Mouse (Mus musculus): Measurements from ENCODE around the gene Pea15a. TPM values are rescaled to one million over a fixed set of nuclear protein-coding genes. Genes with fewer than 3 reads are reported as not detected.
A peak's percentile ranks its signal among the peaks of the same experiment; 100 is the strongest.

Pea15a gene
- total RNA-seq, 2 experiments from 2014 or later = 39.2 to 60.3 TPM

GRCm38 (mm10) chr1:172212776-172213175 lies 6.2 kb upstream of the Pea15a start:
- intact Hi-C loops (cut with DNase I; ENCODE audit: low total_unique reads) = loop anchor here (5.0 kb wide), 1 partner anchor 35 kb away; no protein-coding TSS in a partner anchor
- no peak for DNase-seq

GRCm38 (mm10) chr1:172207111-172207584 lies 544 bp upstream of the Pea15a start:
- intact Hi-C loops (cut with DNase I; ENCODE audit: low total_unique reads) = no loop called here
- DNase-seq = peak; percentile 22

DNA sequence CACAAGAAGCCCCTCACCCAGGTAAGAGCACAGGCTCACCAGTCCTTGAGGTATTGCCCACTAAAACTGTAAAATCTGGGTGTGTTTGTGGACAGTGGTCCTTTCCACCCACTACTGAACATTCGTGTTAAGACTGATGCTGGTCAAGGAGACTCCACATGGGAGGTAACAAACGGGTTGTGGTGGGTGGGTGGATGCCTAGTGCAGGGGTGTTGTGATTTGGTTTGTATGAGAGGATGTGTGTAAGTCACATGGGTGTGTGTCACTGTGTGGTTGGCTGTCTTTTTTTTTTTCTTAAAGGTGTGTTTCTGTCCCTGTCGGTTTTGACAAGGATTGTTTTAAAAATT lies 890 bp downstream of the Pea15a start:
- DNase-seq = no peak
- intact Hi-C loops (cut with DNase I; ENCODE audit: low total_unique reads) = no loop called here

GRCm38 (mm10) chr1:172204814-172205740 lies 1.5 kb downstream of the Pea15a start:
- intact Hi-C loops (cut with DNase I; ENCODE audit: low total_unique reads) = no loop called here
- DNase-seq = no peak

DNA sequence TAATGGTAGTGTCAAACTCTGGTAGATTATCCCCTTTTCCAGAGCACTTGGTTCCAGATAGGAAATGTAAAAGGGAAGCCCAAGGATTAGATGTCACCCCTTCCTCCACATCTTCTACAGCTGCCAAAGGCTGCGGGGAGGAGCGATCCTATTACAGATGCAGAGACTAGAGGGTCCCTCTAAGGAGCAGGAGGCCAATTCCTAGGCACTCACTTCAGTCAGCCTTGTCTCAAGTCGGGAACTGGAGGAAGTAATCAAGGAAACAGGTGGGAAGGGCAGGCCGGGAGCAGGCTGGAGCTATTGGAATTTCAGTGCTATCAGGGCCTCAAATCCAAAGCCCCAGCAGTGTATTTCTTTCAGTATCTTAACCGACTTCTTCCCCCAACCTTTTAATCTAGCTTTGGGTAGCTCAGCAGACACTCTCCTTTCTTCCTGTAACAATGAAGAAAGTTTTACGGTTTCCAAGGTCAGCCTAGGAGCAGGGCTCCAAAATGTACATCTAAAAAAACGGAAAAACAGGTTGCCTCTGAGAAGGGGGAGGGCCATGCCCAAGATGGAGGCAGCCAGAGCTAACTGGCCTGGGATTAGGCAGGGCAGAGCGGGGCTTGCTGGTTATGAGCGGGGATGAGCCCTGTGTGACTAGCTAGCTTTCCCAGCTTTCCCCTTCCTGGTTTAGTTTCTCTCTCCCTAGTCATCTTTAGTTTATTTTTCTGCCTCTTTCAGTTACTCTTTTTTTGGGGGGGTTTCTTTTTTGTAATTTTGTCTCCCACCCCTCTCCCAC lies 2.4 kb downstream of the Pea15a start:
- intact Hi-C loops (cut with DNase I; ENCODE audit: low total_unique reads) = no loop called here
- DNase-seq = peak; percentile 15

GRCm38 (mm10) chr1:172203566-172203965 lies 3.0 kb downstream of the Pea15a start:
- peak; percentile 29 for DNase-seq
- intact Hi-C loops (cut with DNase I; ENCODE audit: low total_unique reads) = no loop called here

- intact Hi-C loops (cut with DNase I; ENCODE audit: low total_unique reads) = no loop called here
- DNase-seq = no peak
Measured at GRCm38 (mm10) chr1:172202894-172203522, 3.6 kb downstream of the Pea15a start.

GRCm38 (mm10) chr1:172201967-172202880 lies 4.4 kb downstream of the Pea15a start:
- DNase-seq = peak; percentile 13
- intact Hi-C loops (cut with DNase I; ENCODE audit: low total_unique reads) = no loop called here

DNA sequence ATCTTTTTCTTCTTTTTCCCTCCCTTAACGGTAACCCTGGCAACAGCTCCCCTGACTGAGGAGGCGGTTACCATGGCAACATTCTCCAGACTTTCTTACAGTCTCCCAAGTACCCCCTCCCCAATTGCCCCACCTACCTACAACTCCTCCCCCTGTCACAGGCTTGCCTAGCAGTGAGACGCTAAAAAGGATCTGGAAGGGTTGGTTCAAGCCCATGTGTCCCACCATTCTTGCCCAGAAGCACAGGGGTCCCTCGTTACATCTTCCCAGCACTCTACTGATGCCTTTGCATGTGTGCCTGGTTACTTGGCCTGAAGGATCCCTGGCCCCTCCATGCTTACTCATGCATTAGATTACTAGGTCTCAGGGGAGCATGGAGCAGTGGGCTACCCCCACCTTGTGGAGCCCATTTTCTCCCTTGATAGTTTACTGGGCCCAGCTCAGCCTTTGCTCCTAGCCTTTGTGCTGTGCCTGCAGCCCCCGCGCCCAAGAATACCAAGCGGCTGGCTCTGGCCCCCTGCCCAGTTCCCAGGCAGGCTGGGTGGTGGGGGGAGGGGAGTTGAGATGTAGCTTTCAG lies 5.6 kb downstream of the Pea15a start:
- intact Hi-C loops (cut with DNase I; ENCODE audit: low total_unique reads) = no loop called here
- peak; percentile 31 for DNase-seq

DNA sequence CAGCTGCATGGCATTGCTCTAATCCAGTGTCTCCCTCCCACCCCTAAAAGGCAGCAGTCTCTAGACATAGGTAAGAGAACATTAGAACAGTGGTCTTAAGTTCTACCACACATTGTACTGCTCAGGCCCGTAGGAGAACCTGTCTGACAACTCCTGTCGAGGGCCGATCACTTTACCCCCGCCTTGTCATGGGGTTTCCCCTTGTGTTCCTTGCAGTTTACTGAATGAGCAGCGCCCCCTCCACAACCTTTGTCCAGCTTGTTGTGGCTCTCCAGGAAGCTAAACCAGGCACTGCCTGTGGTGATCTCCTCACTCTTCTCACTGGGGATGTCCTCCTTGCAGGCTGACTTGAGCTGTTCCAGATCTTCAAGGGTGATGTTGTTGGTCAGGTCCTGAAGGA lies 6.4 kb downstream of the Pea15a start:
- DNase-seq = no peak
- intact Hi-C loops (cut with DNase I; ENCODE audit: low total_unique reads) = no loop called here

GRCm38 (mm10) chr1:172198996-172199395 lies 7.6 kb downstream of the Pea15a start:
- intact Hi-C loops (cut with DNase I; ENCODE audit: low total_unique reads) = no loop called here

GRCm38 (mm10) chr1:172198316-172198715 lies 8.3 kb downstream of the Pea15a start:
- intact Hi-C loops (cut with DNase I; ENCODE audit: low total_unique reads) = no loop called here
- no peak for DNase-seq

More at GRCm38 (mm10) chr1:172198996-172199395, 7.6 kb downstream of the Pea15a start:
- DNase-seq = no peak

DNA sequence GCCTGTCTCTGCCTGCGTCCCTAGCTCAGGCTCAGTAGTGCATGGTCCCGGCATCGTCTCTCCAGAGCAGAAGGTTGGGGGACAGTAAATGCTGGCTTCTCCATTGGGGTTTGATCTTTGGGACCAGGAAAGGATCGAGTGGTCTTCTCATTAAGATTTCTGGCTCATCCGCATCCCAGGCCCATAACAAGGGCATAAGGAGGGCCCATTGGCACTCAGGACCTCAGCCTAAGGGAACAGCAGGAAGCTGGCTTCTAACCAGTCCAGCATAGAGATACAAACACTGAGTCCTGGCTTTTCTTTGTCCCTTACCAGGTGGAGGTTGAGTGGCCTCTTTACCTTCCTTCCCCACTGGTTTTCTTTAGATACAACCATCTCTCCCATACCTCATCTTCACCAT lies 8.8 kb downstream of the Pea15a start:
- intact Hi-C loops (cut with DNase I; ENCODE audit: low total_unique reads) = no loop called here

DNA sequence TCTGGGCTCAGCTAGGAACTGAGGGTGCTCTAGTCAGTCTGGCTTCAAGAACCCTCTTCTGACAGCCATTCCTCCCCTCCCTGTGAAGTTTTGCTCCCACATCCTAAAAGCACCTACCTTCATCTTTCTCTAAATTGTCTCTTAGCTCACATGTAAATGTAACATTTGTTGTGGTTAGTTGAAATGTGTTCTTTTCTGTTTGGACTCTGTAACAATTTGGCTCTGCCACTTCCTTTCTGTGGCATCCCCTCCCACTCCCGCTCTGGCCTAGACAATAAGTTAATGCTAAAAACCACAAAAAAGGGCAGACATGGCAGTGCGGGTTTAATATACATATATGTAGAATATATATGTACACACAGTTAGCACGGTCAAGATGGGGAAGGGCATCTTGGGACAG lies 9.5 kb downstream of the Pea15a start:
- intact Hi-C loops (cut with DNase I; ENCODE audit: low total_unique reads) = no loop called here
- no peak for DNase-seq

More for the DNA sequence above, 8.8 kb downstream of the Pea15a start:
- DNase-seq = no peak

- intact Hi-C loops (cut with DNase I; ENCODE audit: low total_unique reads) = no loop called here
Measured at GRCm38 (mm10) chr1:172194435-172194834, 12.2 kb downstream of the Pea15a start.

GRCm38 (mm10) chr1:172192217-172192616 lies 14.4 kb downstream of the Pea15a start:
- DNase-seq = no peak
- intact Hi-C loops (cut with DNase I; ENCODE audit: low total_unique reads) = no loop called here

More at GRCm38 (mm10) chr1:172194435-172194834, 12.2 kb downstream of the Pea15a start:
- DNase-seq = no peak

DNA sequence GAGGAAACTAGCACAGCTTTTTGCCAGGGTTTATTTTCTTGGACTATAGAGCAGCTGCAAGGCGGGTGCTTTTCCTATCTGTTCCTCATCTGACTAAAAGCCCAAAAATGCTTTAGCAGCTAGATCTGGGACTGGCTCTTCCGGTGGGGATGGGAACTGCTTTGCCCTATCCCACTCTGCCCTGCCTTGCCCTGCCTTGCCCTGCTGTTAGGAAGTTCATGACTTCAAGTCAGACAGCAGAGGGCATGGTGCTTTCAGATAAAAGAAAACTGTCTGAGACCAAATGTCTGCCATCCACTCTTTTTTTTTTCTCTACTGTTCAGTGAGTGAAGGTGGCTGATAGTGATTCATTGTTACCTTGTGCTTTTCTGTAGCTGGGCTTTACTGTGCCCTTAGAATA lies 15.0 kb downstream of the Pea15a start:
- intact Hi-C loops (cut with DNase I; ENCODE audit: low total_unique reads) = no loop called here
- no peak for DNase-seq

GRCm38 (mm10) chr1:172188891-172189290 lies 17.7 kb downstream of the Pea15a start:
- peak; percentile 26 for DNase-seq
- intact Hi-C loops (cut with DNase I; ENCODE audit: low total_unique reads) = no loop called here

Measured in gastrocnemius, postnatal 14 days (tissue).